Mouse (Mus musculus): Measurements from ENCODE around the gene Ccng2. TPM values are rescaled to one million over a fixed set of nuclear protein-coding genes. Genes with fewer than 3 reads are reported as not detected.

Ccng2 gene
- total RNA-seq, 2 experiments from 2014 or later: 8.4 to 10.0 TPM

Other genes with a start within 250 kb of the Ccng2 start
- under 1 TPM in 1 of 2 experiments, not detected in 1; 0.07 TPM for gene Sowahb, start 222.2 kb upstream of the Ccng2 start, total RNA-seq (2021)
- gene Sept11, start 173.8 kb upstream of the Ccng2 start, total RNA-seq (2021): 100 to 1,000 TPM in 1 of 2 experiments, 10 to 100 TPM in 1; 92.9 to 103 TPM
- 10 to 100 TPM; 66.3 to 72.1 TPM for gene Ccni, start 60.8 kb upstream of the Ccng2 start, total RNA-seq (2021)
- gene 2010109A12Rik, start 60.7 kb upstream of the Ccng2 start, total RNA-seq (2021): under 1 TPM; 0.66 to 0.73 TPM

Data from gastrocnemius, adult 18-20 months (tissue).